Comparison of ENCODE assay signal across 11 mouse cellular contexts in the genomic region with DNA sequence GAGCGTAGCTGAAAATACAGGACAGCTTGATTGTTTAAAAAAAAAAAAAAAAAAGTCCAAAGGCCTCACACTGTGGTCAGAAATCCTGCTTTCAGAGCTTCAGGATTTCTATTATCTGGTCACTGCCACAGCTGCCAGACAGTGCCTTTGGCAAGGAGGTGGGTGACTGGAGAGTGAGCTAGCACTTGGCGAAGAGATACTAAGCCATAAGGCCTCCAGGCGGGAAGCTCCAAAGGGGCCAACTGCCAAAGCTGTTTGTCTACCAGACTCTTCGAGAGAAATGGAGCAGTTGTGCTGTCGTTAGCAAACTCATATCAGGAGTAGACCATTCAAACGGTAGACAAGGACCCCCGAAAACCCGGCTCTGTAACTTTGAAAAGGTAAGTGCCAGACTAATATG. TPM values are rescaled to one million over a fixed set of nuclear protein-coding genes. Genes with fewer than 3 reads are reported as not detected.
A peak's percentile ranks its signal among the peaks of the same experiment; 100 is the strongest.
DNase-seq lines count a peak whose midpoint lies in the region; ATAC-seq lines count a peak whose summit lies in the region.
"Had no signal": no experiment of that assay in that cellular context is flagged by ENCODE, and none has a peak within 500 bp of the region (broad histone marks: within the 10 kb centered on the region; RNA-seq: fewer than 3 reads in every experiment).

No protein-coding gene starts in this region.

- H3K36me3 ChIP-seq in embryonic facial prominence, embryonic 13.5 days = no peaks in the 10 kb centered on the region
- H3K36me3 ChIP-seq in embryonic facial prominence, embryonic 10.5 days (replicated peaks) = no peaks in the 10 kb centered on the region
- H3K36me3 ChIP-seq: midbrain, embryonic 10.5 days had no signal

- no peaks in the 10 kb centered on the region for H3K9me3 ChIP-seq in embryonic facial prominence, embryonic 13.5 days
- H3K9me3 ChIP-seq in embryonic facial prominence, embryonic 10.5 days = no peaks in the 10 kb centered on the region
- H3K9me3 ChIP-seq: midbrain, embryonic 10.5 days had no signal

- H3K4me3 ChIP-seq in embryonic facial prominence, embryonic 13.5 days = no peak overlapping the region
- H3K4me3 ChIP-seq in embryonic facial prominence, embryonic 10.5 days = no peak overlapping the region
- H3K4me3 ChIP-seq: midbrain, embryonic 10.5 days had no signal

- H3K9ac ChIP-seq in embryonic facial prominence, embryonic 13.5 days = no peak overlapping the region

- ATAC-seq in embryonic facial prominence, embryonic 13.5 days (ENCODE audit: insufficient number of reproducible peaks, insufficient read depth, low FRiP score, low TSS enrichment, low read depth) = no peak

- intact Hi-C loops in left cerebral cortex, postnatal 4 days (cut with DNase I) = no loop called here
- intact Hi-C loops in left cerebral cortex, postnatal 10 days (cut with DNase I) = no loop called here

- no peaks in the 10 kb centered on the region for H3K27me3 ChIP-seq in embryonic facial prominence, embryonic 13.5 days
- peaks cover 20% of the 10 kb centered on the region for H3K27me3 ChIP-seq in embryonic facial prominence, embryonic 10.5 days (replicated peaks; ENCODE audit: low read depth, poor library complexity, severe bottlenecking)

- WGBS in embryonic facial prominence, embryonic 13.5 days = 75% methylated on average over 8 of the region's 8 CpGs
- WGBS in embryonic facial prominence, embryonic 10.5 days = 84% methylated on average over 8 of the region's 8 CpGs

- H3K27ac ChIP-seq in embryonic facial prominence, embryonic 13.5 days = no peak overlapping the region
- no peak overlapping the region for H3K27ac ChIP-seq in embryonic facial prominence, embryonic 10.5 days (replicated peaks)
- H3K27ac ChIP-seq: midbrain, embryonic 10.5 days had no signal

- H3K4me2 ChIP-seq in embryonic facial prominence, embryonic 13.5 days = peak overlapping the region; percentile 0; the same call in 1 of the 2 replicates

- no peak for DNase-seq in embryonic facial prominence, embryonic 10.5 days (ENCODE audit: low spot score)
- peak; percentile 93 for DNase-seq in left cerebral cortex, postnatal 4 days
- DNase-seq in left cerebral cortex, postnatal 10 days (ENCODE audit: extremely low spot score in 1 of 2, low spot score in 2 of 2) = no peak
- peak; percentile 82 for DNase-seq in cerebellum, adult 11 months
- peak; percentile 59 to 71 for DNase-seq in layer of hippocampus, postnatal 14 days (ENCODE audit: low spot score in 2 of 2)
- no peak for DNase-seq in thymus, postnatal 4 days
- no peak for DNase-seq in frontal cortex, postnatal 10 days (ENCODE audit: low spot score in 2 of 2)
- DNase-seq: embryo, embryonic 11 days; thymus, postnatal 14 days had no signal

- peaks cover 36% of the 10 kb centered on the region for H3K4me1 ChIP-seq in embryonic facial prominence, embryonic 13.5 days
- peaks cover 40% of the 10 kb centered on the region for H3K4me1 ChIP-seq in embryonic facial prominence, embryonic 10.5 days

RNA-seq across cellular contexts. Expression of gene Ankrd44, which starts 3.5 kb away (rescaled TPM):
- polyA plus RNA-seq in embryonic facial prominence, embryonic 13.5 days (2015; fragmentation: Nextera tagmentation; extraction: Ambion mirVana) = 25.8 and 36.7 TPM in 2 replicates
- polyA plus RNA-seq in embryonic facial prominence, embryonic 10.5 days (2016; fragmentation: Nextera tagmentation; extraction: Ambion mirVana) = 17.4 and 19.2 TPM in 2 replicates
- 10 to 100 TPM; 88.1 to 88.4 TPM for total RNA-seq in left cerebral cortex, postnatal 4 days (2021)
- 10 to 100 TPM; 35.2 to 37.8 TPM for total RNA-seq in left cerebral cortex, postnatal 10 days (2021)
- total RNA-seq in layer of hippocampus, postnatal 14 days (2021) = 10 to 100 TPM; 24.3 to 26.0 TPM

Comparison
In these comparisons a context has a peak if more than half of its experiments do, and no peak if none do; other contexts are left out.
1. DNase-seq: peak in left cerebral cortex, postnatal 4 days (single experiment), cerebellum, adult 11 months (single experiment) and layer of hippocampus, postnatal 14 days (2 of 2); none in embryonic facial prominence, embryonic 10.5 days (single experiment), left cerebral cortex, postnatal 10 days (0 of 2), thymus, postnatal 4 days (single experiment) and frontal cortex, postnatal 10 days (0 of 2).